Mouse (Mus musculus) lung, postnatal 0 days (tissue): ENCODE data around the gene Ccnl2. TPM values are rescaled to one million over a fixed set of nuclear protein-coding genes. Genes with fewer than 3 reads are reported as not detected.

Experiments
- ATAC-seq: fragments of 200-750 bp; cut with Nextera tagmentation; 2 replicates; pipeline ENCODE4 v1.8.0; 2017; ENCODE audit warnings: moderate library complexity
- DNase-seq: peaks from one replicate; pipeline ENCODE4 v3.0.0-alpha.2; 2016; ENCODE audit warnings: low spot score
- H3K27ac ChIP-seq: fragments of 300-500 bp; sonication (generic); 2 replicates; pipeline ENCODE4 v1.5.1; 2014; ENCODE audit warnings: antibody characterized with exemption, mild to moderate bottlenecking, low read length, mixed read lengths
- H3K27me3 ChIP-seq: fragments of 300-500 bp; sonication (generic); replicated peaks from 2 replicates; pipeline ENCODE4 v1.6.1; 2014; ENCODE audit warnings: low read length, mixed read lengths; ENCODE audit not compliant: insufficient read depth
- H3K36me3 ChIP-seq: fragments of 300-500 bp; sonication (generic); 2 replicates; pipeline ENCODE4 v1.6.1; 2014; ENCODE audit warnings: low read length, mixed read lengths; ENCODE audit not compliant: insufficient read depth
- H3K4me1 ChIP-seq: fragments of 300-500 bp; sonication (generic); 2 replicates; pipeline ENCODE4 v1.6.1; 2014; ENCODE audit warnings: antibody characterized with exemption, low read depth, low read length, mixed read lengths; ENCODE audit not compliant: insufficient read depth
- H3K4me2 ChIP-seq: fragments of 300-500 bp; sonication (generic); replicated peaks from 2 replicates; pipeline ENCODE4 v1.6.1; 2014; ENCODE audit warnings: low read depth, mild to moderate bottlenecking, low read length, moderate library complexity, mixed read lengths
- H3K4me3 ChIP-seq: fragments of 300-500 bp; sonication (generic); 2 replicates; pipeline ENCODE4 v1.5.1; 2014; ENCODE audit warnings: low read depth, low read length
- H3K9ac ChIP-seq: fragments of 300-500 bp; sonication (generic); replicated peaks from 2 replicates; pipeline ENCODE4 v1.6.1; 2014; ENCODE audit warnings: low read depth, mild to moderate bottlenecking
- H3K9me3 ChIP-seq: fragments of 300-500 bp; sonication (generic); 2 replicates; pipeline ENCODE4 v1.6.1; 2016; ENCODE audit warnings: low read length, mixed read lengths
- CTCF ChIP-seq: IDR thresholded peaks from 2 replicates; pipeline ENCODE4 v1.5.1; 2016; ENCODE audit warnings: antibody characterized with exemption, mild to moderate bottlenecking
- EP300 ChIP-seq: IDR thresholded peaks from 2 replicates; pipeline ENCODE4 v1.6.1; 2016; ENCODE audit warnings: antibody characterized with exemption, mild to moderate bottlenecking, control low read depth
- WGBS: fragments of 180-500 bp; shearing (Covaris S2); extraction: QIAGEN DNeasy Blood & Tissue Kit; methylation state at CpG from one replicate; pipeline ENCODE4 v1.1.7; 2014; 5-methylcytosine and 5-hydroxymethylcytosine counted together
- polyA plus RNA-seq: library from polyadenylated mRNA; unstranded; fragments of >200 nt; fragmentation: Nextera tagmentation; extraction: Ambion mirVana; gene quantifications from 2 replicates; pipeline ENCODE4 v1.2.1, GENCODE M21; 2015

Ccnl2 gene
- polyA plus RNA-seq, result 110 and 122 TPM in 2 replicates

DNA sequence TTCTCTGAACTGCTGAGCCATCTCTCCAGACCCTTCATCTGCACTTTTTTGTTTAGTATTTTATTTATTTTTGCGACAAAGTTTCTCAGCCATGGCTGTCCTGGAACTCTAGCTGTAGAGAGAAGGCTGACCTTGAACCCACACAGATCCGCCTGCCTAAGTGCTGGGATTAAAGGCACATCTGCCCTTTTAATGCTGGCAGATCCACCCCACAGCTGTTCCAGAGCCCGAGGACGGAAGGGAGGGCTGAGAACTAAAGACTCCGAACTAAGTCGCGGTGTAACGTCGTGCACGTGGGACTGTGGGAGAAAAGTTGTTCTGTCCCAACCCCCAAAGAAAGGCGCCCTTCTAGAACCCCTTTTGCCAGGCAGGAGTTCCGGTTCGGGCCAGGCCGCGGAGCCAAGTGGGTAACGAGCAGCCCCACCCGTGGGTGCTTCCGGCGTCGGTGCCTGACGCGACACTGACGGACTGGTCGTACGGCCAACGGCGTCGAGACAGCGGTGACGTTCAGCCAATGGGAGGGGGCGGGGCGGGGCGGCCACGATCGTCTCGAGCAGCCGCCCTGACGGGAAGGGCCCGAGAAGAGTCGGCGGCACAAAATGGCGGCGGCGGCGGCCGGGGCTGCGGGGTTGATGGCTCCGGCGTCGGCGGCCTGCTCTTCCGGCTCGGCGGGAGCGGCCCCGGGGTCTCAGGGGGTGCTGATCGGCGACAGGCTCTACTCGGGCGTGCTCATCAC lies at the start of gene Ccnl2:
TSS of gene Ccnl2 (plus strand) at position 561 of the 736 bp plus-strand sequence.
- Histone ChIP-seq H3K27ac (peak within 1 kb of the TSS; percentile 93), H3K36me3 (peaks cover 25% of the 10 kb centered on the region), H3K9me3 (no peaks in the 10 kb centered on the region), H3K9ac (peak within 1 kb of the TSS; percentile 99), H3K27me3 (no peaks in the 10 kb centered on the region), H3K4me2 (peak within 1 kb of the TSS; percentile 82), H3K4me1 (peaks cover 16% of the 10 kb centered on the region; the same call in 1 of the 2 replicates), H3K4me3 (peak within 1 kb of the TSS; percentile 100)
- ATAC-seq (peak; percentile 100), DNase-seq (peak; percentile 98)
- TF ChIP-seq EP300 (no peak), CTCF (no peak)
- WGBS, result under 1% methylated on average over 51 of the region's 60 CpGs

DNA sequence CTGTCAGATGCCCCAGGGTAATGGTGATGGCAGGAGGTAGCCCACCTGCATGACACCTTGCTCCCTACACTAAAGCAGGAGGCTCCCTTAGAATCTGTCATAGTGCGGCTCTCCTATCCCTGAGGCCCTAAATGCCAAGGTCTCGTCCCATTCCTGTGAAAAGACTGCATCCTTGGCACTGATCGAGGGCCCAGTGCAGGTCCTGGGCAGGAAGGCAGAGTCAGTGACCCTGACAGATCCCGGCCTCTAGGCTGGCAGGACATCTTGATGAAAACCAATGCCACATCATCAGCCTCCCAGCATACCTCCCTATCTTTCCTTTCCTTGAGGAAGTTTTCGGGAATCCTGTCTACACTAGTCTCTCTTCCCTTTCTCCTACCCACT lies 42.8 kb upstream of the Ccnl2 start:
- Histone ChIP-seq H3K4me3 (peak overlapping the region; percentile 53), H3K4me2 (peak overlapping the region; percentile 85), H3K27ac (peak overlapping the region; percentile 63; the same call in 1 of the 2 replicates), H3K36me3 (no peaks in the 10 kb centered on the region), H3K4me1 (peaks cover 7% of the 10 kb centered on the region; the same call in 1 of the 2 replicates), H3K9me3 (no peaks in the 10 kb centered on the region), H3K9ac (peak overlapping the region; percentile 51; the same call in 1 of the 2 replicates), H3K27me3 (0 out of 2 replicates have a peak, but pooled peaks cover 4% of the 10 kb centered on the region)
- DNase-seq (no peak), ATAC-seq (no peak)
- 66% methylated on average over 5 of the region's 5 CpGs for WGBS
- TF ChIP-seq CTCF, result no peak
- TF ChIP-seq EP300, result no peak

DNA sequence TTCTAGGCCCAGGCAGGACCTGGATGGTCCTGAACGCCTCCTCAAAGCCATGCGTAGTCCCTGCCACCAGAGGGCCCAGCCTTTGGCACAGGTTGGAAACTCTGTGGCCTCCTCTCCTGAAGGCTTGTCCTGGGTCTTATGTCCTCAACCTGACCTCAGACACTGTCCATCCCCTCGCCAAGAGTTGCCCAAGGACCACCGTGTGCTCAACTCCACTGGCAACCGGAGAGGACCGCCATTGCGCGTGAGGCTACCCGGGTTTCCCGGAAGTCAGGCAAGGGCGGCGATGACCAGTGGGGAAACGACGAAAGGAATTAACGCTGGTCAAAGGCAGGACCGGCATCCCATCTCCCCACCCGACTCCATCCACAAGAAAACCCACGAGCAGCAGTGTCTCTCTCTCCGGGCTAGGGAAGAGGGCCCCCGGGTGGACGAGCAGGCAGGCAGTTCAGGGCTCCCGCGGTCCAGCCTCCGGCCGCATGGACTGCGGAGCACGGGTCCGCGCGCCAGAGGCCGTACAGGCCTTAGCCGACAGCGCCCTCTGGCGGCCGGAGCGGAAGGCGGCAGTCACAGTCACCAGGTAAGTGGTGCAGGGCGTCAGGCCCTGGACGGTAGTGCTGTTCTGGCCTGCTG lies 42.3 kb upstream of the Ccnl2 start:
- H3K4me2 ChIP-seq, result peak overlapping the region; percentile 85
- peaks cover 8% of the 10 kb centered on the region; the same call in 1 of the 2 replicates for H3K4me1 ChIP-seq
- peak overlapping the region; percentile 63 for H3K27ac ChIP-seq
- ATAC-seq, result peak; percentile 92
- DNase-seq, result peak; percentile 93
- WGBS, result under 1% methylated on average over 32 of the region's 39 CpGs
- TF ChIP-seq EP300 (no peak), CTCF (peak; percentile 99)
- peak overlapping the region; percentile 51 for H3K9ac ChIP-seq
- no peaks in the 10 kb centered on the region for H3K9me3 ChIP-seq
- no peaks in the 10 kb centered on the region for H3K36me3 ChIP-seq
- H3K27me3 ChIP-seq, result 0 out of 2 replicates have a peak, but pooled peaks cover 4% of the 10 kb centered on the region
- peak overlapping the region; percentile 53 for H3K4me3 ChIP-seq

DNA sequence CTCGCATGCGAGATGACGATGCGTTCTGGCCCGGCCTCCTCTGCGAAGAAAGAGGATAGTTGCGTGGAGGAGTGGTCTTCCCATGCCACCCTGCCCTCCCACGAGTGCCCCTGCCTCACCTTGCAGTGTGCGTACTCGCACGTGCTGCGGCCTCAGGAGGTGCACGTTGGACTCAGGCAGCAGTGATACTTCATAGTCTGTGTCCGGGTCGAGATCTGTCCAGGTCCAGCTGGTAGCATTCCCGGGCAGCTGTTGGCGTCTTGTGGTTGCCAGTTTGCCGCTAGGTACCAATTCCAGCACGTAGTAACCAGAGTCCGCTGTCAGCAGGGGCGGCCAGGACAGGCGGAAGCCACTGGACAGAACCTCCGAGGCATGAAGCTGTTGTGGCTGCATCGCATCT lies 41.7 kb upstream of the Ccnl2 start:
- 45% methylated on average over 18 of the region's 24 CpGs for WGBS
- Histone ChIP-seq H3K9ac (peak overlapping the region; percentile 51; the same call in 1 of the 2 replicates), H3K9me3 (no peaks in the 10 kb centered on the region), H3K36me3 (no peaks in the 10 kb centered on the region), H3K27me3 (0 out of 2 replicates have a peak, but pooled peaks cover 4% of the 10 kb centered on the region), H3K4me2 (peak overlapping the region; percentile 85), H3K4me1 (peaks cover 14% of the 10 kb centered on the region), H3K4me3 (peak overlapping the region; percentile 53; the same call in 1 of the 2 replicates), H3K27ac (no peak overlapping the region)
- TF ChIP-seq CTCF (no peak), EP300 (no peak)
- DNase-seq, result no peak
- ATAC-seq, result no peak

DNA sequence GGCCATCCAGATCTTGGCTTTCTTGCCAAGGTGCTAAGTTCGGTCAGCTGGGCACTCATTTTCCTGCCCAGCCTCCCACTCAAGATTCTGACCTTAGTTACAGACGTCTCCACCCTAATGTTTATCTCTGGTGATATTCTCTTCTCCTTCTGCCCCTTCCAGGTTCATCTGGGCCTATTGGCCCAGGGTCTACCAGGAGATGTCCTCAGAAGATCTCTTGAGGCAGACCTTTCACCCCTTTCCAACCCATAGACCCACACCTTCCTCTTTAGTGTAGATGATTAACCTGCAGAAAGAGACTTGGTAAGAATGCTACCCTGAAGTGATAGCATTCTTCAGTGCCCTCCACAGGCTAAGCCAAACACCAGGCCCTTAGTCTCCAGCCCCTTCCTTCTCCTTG lies 40.6 kb upstream of the Ccnl2 start:
- Histone ChIP-seq H3K9ac (no peak overlapping the region), H3K27ac (no peak overlapping the region), H3K27me3 (0 out of 2 replicates have a peak, but pooled peaks cover 4% of the 10 kb centered on the region), H3K4me2 (no peak overlapping the region), H3K4me1 (peaks cover 14% of the 10 kb centered on the region), H3K9me3 (no peaks in the 10 kb centered on the region), H3K36me3 (no peaks in the 10 kb centered on the region), H3K4me3 (no peak overlapping the region)
- 52% methylated on average over 2 of the region's 2 CpGs for WGBS
- no peak for TF ChIP-seq EP300
- TF ChIP-seq CTCF, result no peak
- ATAC-seq, result no peak
- DNase-seq, result peak; percentile 58

DNA sequence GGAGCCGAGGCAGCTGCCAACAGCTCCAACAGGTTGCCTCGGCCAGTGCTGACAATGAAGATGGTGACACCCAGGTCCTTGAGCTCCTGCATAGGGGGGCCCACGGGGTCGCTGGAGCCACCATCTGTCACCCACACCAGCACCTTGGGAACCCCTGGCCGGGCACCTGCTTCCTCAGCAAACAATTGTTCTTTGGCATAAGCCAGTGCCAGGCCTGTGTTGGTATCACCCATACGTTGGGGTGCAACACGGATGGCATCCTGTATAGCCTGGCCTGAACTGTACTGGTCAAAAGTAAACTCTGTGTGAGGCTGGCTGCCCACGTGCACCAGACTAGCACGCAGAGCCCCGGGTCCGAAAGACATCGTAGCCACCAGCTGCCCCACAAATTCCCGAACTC lies 39.5 kb upstream of the Ccnl2 start:
- H3K27ac ChIP-seq, result no peak overlapping the region
- H3K9me3 ChIP-seq, result no peaks in the 10 kb centered on the region
- no peak for TF ChIP-seq CTCF
- TF ChIP-seq EP300, result no peak
- no peak overlapping the region for H3K4me3 ChIP-seq
- H3K9ac ChIP-seq, result no peak overlapping the region
- DNase-seq, result no peak
- H3K36me3 ChIP-seq, result no peaks in the 10 kb centered on the region
- H3K4me2 ChIP-seq, result no peak overlapping the region
- peaks cover 17% of the 10 kb centered on the region for H3K4me1 ChIP-seq
- 0 out of 2 replicates have a peak, but pooled peaks cover 4% of the 10 kb centered on the region for H3K27me3 ChIP-seq
- ATAC-seq, result no peak
- WGBS, result 78% methylated on average over 12 of the region's 13 CpGs
